Mouse (Mus musculus) midbrain, embryonic 14.5 days (tissue): ENCODE results near the gene Cd70. TPM values are rescaled to one million over a fixed set of nuclear protein-coding genes. Genes with fewer than 3 reads are reported as not detected.

ENCODE experiments used
- ATAC-seq: fragments of 200-750 bp; cut with Nextera tagmentation; 2 replicates; pipeline ENCODE4 v1.8.0; 2017; ENCODE audit warnings: moderate number of reproducible peaks, moderate library complexity; ENCODE audit not compliant: low FRiP score, low TSS enrichment
- DNase-seq: peaks from one replicate; pipeline ENCODE4 v3.0.0-alpha.2; 2015
- H3K27ac ChIP-seq: fragments of 300-500 bp; sonication (generic); replicated peaks from 2 replicates; pipeline ENCODE4 v1.5.1; 2014; ENCODE audit warnings: mild to moderate bottlenecking, low read depth, low read length, moderate library complexity
- H3K27me3 ChIP-seq: fragments of 300-500 bp; sonication (generic); 2 replicates; pipeline ENCODE4 v1.6.1; 2014; ENCODE audit warnings: low read length, control low read depth, mixed read lengths; ENCODE audit not compliant: control insufficient read depth, insufficient read depth
- H3K36me3 ChIP-seq: fragments of 300-500 bp; sonication (generic); 2 replicates; pipeline ENCODE4 v1.6.1; 2014; ENCODE audit warnings: low read length, control low read depth; ENCODE audit not compliant: control insufficient read depth, insufficient read depth
- H3K4me1 ChIP-seq: fragments of 300-500 bp; sonication (generic); 2 replicates; pipeline ENCODE4 v1.6.1; 2014; ENCODE audit warnings: mild to moderate bottlenecking, antibody characterized with exemption, low read length, control low read depth; ENCODE audit not compliant: control insufficient read depth, insufficient read depth
- H3K4me2 ChIP-seq: fragments of 300-500 bp; sonication (generic); 2 replicates; pipeline ENCODE4 v1.6.1; 2014; ENCODE audit warnings: mild to moderate bottlenecking, low read length, moderate library complexity
- H3K4me3 ChIP-seq: fragments of 300-500 bp; sonication (generic); replicated peaks from 2 replicates; pipeline ENCODE4 v1.5.1; 2014; ENCODE audit warnings: low read depth, low read length
- H3K9ac ChIP-seq: fragments of 300-500 bp; sonication (generic); replicated peaks from 2 replicates; pipeline ENCODE4 v1.6.1; 2014; ENCODE audit warnings: mild to moderate bottlenecking, low read length, moderate library complexity
- H3K9me3 ChIP-seq: fragments of 300-500 bp; sonication (generic); 2 replicates; pipeline ENCODE4 v1.6.1; 2016; ENCODE audit warnings: low read length, control low read depth, mixed read lengths; ENCODE audit not compliant: control insufficient read depth
- WGBS: fragments of 180-500 bp; shearing (Covaris S2); extraction: QIAGEN DNeasy Blood & Tissue Kit; methylation state at CpG from one replicate; pipeline ENCODE4 v1.1.7; 2014; 5-methylcytosine and 5-hydroxymethylcytosine counted together
- polyA plus RNA-seq: library from polyadenylated mRNA; unstranded; fragments of >200 nt; fragmentation: Nextera tagmentation; extraction: Ambion mirVana; gene quantifications from 2 replicates; pipeline ENCODE4 v1.2.1, GENCODE M21; 2014

Cd70 gene
- polyA plus RNA-seq, 1 experiment from 2014 or later: 1.1 TPM

DNA sequence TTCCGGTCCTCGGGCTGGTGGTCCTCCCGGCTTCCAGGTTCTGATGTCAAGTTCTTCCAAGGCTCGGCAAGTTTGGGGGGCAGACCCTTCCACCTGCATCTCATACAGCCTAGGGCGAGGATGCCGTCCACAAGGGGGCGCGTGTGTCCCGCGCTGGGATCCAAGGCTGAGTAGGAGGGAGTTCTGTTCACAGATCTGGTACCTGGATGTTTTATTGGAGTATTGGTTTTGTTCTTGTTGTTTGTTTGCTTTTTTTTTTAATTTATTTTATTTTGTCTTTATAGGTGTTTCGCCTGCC, 53.0 kb downstream of the Cd70 start:
- Histone ChIP-seq H3K4me3 (no peak overlapping the region), H3K36me3 (no peaks in the 10 kb centered on the region), H3K4me2 (peak overlapping the region; percentile 35), H3K4me1 (no peaks in the 10 kb centered on the region), H3K9ac (no peak overlapping the region), H3K27ac (no peak overlapping the region), H3K9me3 (no peaks in the 10 kb centered on the region), H3K27me3 (no peaks in the 10 kb centered on the region)
- WGBS: 2% methylated on average over 11 of the region's 11 CpGs
- ATAC-seq (peak; percentile 70), DNase-seq (peak; percentile 86)

Other genes starting within 250 kb of the Cd70 start
- gene Mllt1, start 214.4 kb downstream of the Cd70 start, polyA plus RNA-seq: 64.3 and 66.3 TPM in 2 replicates
- gene Acer1, start 167.7 kb downstream of the Cd70 start, polyA plus RNA-seq: not detected in 2 replicates
- 172 and 201 TPM in 2 replicates for gene Clpp, start 159.5 kb downstream of the Cd70 start, polyA plus RNA-seq
- 45.7 and 55.8 TPM in 2 replicates for gene Alkbh7, start 152.4 kb downstream of the Cd70 start, polyA plus RNA-seq
- not detected in 2 replicates for gene Pspn, start 149.8 kb downstream of the Cd70 start, polyA plus RNA-seq
- 61.3 and 63.7 TPM in 2 replicates for gene Gtf2f1, start 138.5 kb downstream of the Cd70 start, polyA plus RNA-seq
- gene Gm17949, start 138.3 kb downstream of the Cd70 start, polyA plus RNA-seq: 0.24 and 0.42 TPM in 2 replicates
- 37.5 and 41.7 TPM in 2 replicates for gene Khsrp, start 118.3 kb downstream of the Cd70 start, polyA plus RNA-seq
- gene Slc25a41, start 108.1 kb downstream of the Cd70 start, polyA plus RNA-seq: not detected in 2 replicates
- gene Crb3, start 90.7 kb downstream of the Cd70 start, polyA plus RNA-seq: 1.2 and 1.7 TPM in 2 replicates
- gene Slc25a23, start 89.9 kb downstream of the Cd70 start, polyA plus RNA-seq: 31.6 and 32.9 TPM in 2 replicates
- gene Dennd1c, start 71.3 kb downstream of the Cd70 start, polyA plus RNA-seq: 3.3 and 3.4 TPM in 2 replicates
- gene Tubb4a, start 62.0 kb downstream of the Cd70 start, polyA plus RNA-seq: 324 and 344 TPM in 2 replicates
- 5.2 and 6.7 TPM in 2 replicates for gene Tnfsf9, start 44.5 kb downstream of the Cd70 start, polyA plus RNA-seq
- gene Tnfsf14, start 44.4 kb upstream of the Cd70 start, polyA plus RNA-seq: not detected in 2 replicates
- 2.0 and 2.6 TPM in 2 replicates for gene C3, start 78.4 kb upstream of the Cd70 start, polyA plus RNA-seq
- 19.6 and 20.9 TPM in 2 replicates for gene Gpr108, start 98.7 kb upstream of the Cd70 start, polyA plus RNA-seq
- gene Trip10, start 99.7 kb upstream of the Cd70 start, polyA plus RNA-seq: 5.7 and 7.2 TPM in 2 replicates
- gene Vav1, start 129.3 kb upstream of the Cd70 start, polyA plus RNA-seq: 0.51 and 1.6 TPM in 2 replicates
- gene Adgre1, start 208.9 kb upstream of the Cd70 start, polyA plus RNA-seq: 1.1 and 4.7 TPM in 2 replicates